Mouse (Mus musculus) kidney, embryonic 16.5 days (tissue): ENCODE data around the gene Ankrd60. TPM values are rescaled to one million over a fixed set of nuclear protein-coding genes. Genes with fewer than 3 reads are reported as not detected.
A peak's percentile ranks its signal among the peaks of the same experiment; 100 is the strongest.

ENCODE experiments used
- ATAC-seq: fragments of 200-750 bp; cut with Nextera tagmentation; 2 replicates; pipeline ENCODE4 v1.8.0; 2017; ENCODE audit warnings: moderate TSS enrichment; ENCODE audit not compliant: low FRiP score, low TSS enrichment
- H3K27ac ChIP-seq: fragments of 300-500 bp; sonication (generic); 2 replicates; pipeline ENCODE4 v1.5.1; 2014; ENCODE audit warnings: low read length
- H3K27me3 ChIP-seq: fragments of 300-500 bp; sonication (generic); 2 replicates; pipeline ENCODE4 v1.6.1; 2014; ENCODE audit warnings: low read length, control low read depth, mixed read lengths; ENCODE audit not compliant: insufficient read depth
- H3K36me3 ChIP-seq: fragments of 300-500 bp; sonication (generic); 2 replicates; pipeline ENCODE4 v1.6.1; 2014; ENCODE audit warnings: low read length, control low read depth, mixed read lengths; ENCODE audit not compliant: insufficient read depth
- H3K4me1 ChIP-seq: fragments of 300-500 bp; sonication (generic); 2 replicates; pipeline ENCODE4 v1.6.1; 2014; ENCODE audit warnings: low read length, control low read depth, mixed read lengths; ENCODE audit not compliant: insufficient read depth
- H3K4me2 ChIP-seq: fragments of 300-500 bp; sonication (generic); replicated peaks from 2 replicates; pipeline ENCODE4 v1.6.1; 2014; ENCODE audit warnings: low read depth, low read length
- H3K4me3 ChIP-seq: fragments of 300-500 bp; sonication (generic); 2 replicates; pipeline ENCODE4 v1.5.1; 2014; ENCODE audit warnings: mild to moderate bottlenecking, low read length
- H3K9ac ChIP-seq: fragments of 300-500 bp; sonication (generic); replicated peaks from 2 replicates; pipeline ENCODE4 v1.6.1; 2014; ENCODE audit warnings: low read length
- H3K9me3 ChIP-seq: fragments of 300-500 bp; sonication (generic); 2 replicates; pipeline ENCODE4 v1.6.1; 2016; ENCODE audit warnings: low read length, control low read depth
- WGBS: fragments of 180-500 bp; shearing (Covaris S2); extraction: QIAGEN DNeasy Blood & Tissue Kit; methylation state at CpG from one replicate; pipeline ENCODE4 v1.1.7; 2014; 5-methylcytosine and 5-hydroxymethylcytosine counted together
- polyA plus RNA-seq: library from polyadenylated mRNA; unstranded; fragments of >200 nt; fragmentation: Nextera tagmentation; extraction: Ambion mirVana; gene quantifications from 2 replicates; pipeline ENCODE4 v1.2.1, GENCODE M21; 2015

The Ankrd60 gene
- polyA plus RNA-seq, 1 experiment from 2014 or later, result not detected

DNA sequence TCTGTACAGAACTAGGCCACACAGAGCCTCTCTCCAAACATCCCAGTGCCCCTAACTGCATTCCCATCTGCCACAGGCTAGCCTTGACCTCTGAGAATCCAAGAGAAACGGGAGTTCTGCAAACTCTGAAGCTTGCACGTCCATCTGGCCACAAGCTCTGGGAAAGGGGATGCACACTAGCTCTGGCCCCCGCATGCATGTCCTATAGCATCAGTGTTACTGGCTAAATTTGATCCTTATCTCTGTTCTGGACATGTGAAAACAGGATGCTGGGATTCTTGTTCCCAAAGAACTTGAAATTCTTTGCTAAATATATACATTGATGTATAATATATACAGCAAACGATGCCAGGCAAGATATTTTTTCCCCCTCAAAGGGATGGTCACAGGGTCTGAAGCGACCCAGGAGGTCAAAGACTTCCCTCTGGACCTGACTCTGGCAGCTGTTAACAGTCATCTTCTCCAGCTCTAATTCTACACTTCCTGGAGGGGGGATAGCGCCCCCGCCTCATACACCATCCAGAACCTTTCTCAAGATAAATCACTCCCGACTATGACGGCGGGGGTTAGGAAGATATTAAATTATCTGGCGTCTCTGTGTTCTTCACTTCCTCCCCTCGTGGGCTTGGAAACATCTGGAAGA lies 19.3 kb downstream of the Ankrd60 start:
- H3K27me3 ChIP-seq, result no peaks in the 10 kb centered on the region
- ATAC-seq, result peak; percentile 87
- H3K36me3 ChIP-seq, result no peaks in the 10 kb centered on the region
- no peak overlapping the region for H3K9ac ChIP-seq
- peak overlapping the region; percentile 62 for H3K27ac ChIP-seq
- no peak overlapping the region for H3K4me3 ChIP-seq
- WGBS, result 27% methylated on average over 12 of the region's 12 CpGs
- no peaks in the 10 kb centered on the region; the same call in 1 of the 2 replicates for H3K4me1 ChIP-seq
- H3K4me2 ChIP-seq, result no peak overlapping the region
- no peaks in the 10 kb centered on the region for H3K9me3 ChIP-seq

DNA sequence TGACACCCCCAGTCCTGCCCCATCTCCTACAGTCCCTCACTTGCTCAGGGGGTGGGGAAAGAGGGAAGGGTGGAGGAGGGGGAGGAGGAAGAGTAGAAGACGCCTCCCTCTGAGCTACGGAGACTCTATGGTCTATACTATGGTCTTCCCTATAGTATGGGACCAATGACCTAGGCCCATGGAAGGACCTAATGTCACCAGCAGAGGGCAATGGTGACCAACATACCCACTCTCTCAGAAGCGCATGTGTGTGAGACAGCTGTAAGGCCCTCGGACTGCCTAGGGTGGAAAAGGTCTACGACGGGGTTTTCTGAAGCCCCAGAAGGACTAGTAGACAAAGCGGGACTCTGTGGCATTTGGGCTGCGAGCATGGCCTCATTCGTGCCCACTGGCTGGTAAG lies 24.3 kb downstream of the Ankrd60 start:
- ATAC-seq, result no peak
- H3K9ac ChIP-seq, result no peak overlapping the region
- 40% methylated on average over 9 of the region's 9 CpGs for WGBS
- H3K4me2 ChIP-seq, result no peak overlapping the region
- no peaks in the 10 kb centered on the region for H3K4me1 ChIP-seq
- 0 out of 2 replicates have a peak, but pooled peaks cover 3% of the 10 kb centered on the region for H3K27me3 ChIP-seq
- no peaks in the 10 kb centered on the region for H3K36me3 ChIP-seq
- H3K4me3 ChIP-seq, result no peak overlapping the region
- H3K27ac ChIP-seq, result no peak overlapping the region
- no peaks in the 10 kb centered on the region for H3K9me3 ChIP-seq

DNA sequence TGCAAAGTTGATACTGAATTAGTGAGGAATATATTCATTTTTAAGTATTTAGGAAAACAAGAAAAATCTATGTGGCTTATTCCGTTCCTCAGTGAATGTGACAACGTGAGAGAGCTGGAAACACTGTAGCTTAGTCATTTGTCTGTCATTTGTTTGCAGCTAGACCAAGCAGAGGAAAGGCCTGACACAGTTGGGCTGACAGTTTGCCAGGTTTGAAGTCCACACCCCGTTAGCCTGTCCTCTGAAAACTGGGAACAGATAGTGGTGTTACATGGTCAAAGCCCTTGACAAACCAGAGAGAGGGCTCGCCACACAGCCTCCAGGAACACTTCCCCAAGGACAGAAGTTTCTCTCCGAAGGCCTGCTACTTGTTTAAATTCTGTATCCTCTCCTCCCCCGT lies 27.5 kb downstream of the Ankrd60 start:
- 0 out of 2 replicates have a peak, but pooled peaks cover 3% of the 10 kb centered on the region for H3K27me3 ChIP-seq
- no peak overlapping the region for H3K4me2 ChIP-seq
- H3K9ac ChIP-seq, result no peak overlapping the region
- no peaks in the 10 kb centered on the region for H3K36me3 ChIP-seq
- H3K4me3 ChIP-seq, result no peak overlapping the region
- no peak for ATAC-seq
- H3K9me3 ChIP-seq, result no peaks in the 10 kb centered on the region
- H3K4me1 ChIP-seq, result 0 out of 2 replicates have a peak, but pooled peaks cover 3% of the 10 kb centered on the region
- no peak overlapping the region for H3K27ac ChIP-seq
- 71% methylated on average over 6 of the region's 6 CpGs for WGBS

DNA sequence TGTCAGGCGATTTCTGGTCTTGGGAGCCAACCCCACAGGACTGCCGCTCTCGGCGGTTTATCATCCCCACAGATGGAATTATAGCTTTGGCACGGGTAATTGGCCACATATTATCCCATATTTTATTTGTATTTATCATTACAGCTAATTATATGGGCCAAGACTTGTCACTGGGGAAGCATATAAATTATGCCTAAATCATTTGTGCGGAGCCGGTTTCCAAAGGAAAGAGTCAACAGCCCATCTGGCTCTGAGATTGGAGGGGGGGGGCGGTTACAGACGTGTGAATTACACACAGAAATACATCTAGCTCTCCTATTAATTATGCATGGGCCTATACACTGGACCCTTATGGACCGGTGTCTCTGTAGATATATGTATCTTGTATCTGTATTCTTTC lies 28.9 kb downstream of the Ankrd60 start:
- Histone ChIP-seq H3K27me3 (0 out of 2 replicates have a peak, but pooled peaks cover 3% of the 10 kb centered on the region), H3K9ac (no peak overlapping the region), H3K36me3 (no peaks in the 10 kb centered on the region), H3K4me3 (no peak overlapping the region), H3K27ac (no peak overlapping the region), H3K4me2 (no peak overlapping the region), H3K4me1 (0 out of 2 replicates have a peak, but pooled peaks cover 3% of the 10 kb centered on the region), H3K9me3 (no peaks in the 10 kb centered on the region)
- 61% methylated on average over 10 of the region's 10 CpGs for WGBS
- ATAC-seq, result no peak

DNA sequence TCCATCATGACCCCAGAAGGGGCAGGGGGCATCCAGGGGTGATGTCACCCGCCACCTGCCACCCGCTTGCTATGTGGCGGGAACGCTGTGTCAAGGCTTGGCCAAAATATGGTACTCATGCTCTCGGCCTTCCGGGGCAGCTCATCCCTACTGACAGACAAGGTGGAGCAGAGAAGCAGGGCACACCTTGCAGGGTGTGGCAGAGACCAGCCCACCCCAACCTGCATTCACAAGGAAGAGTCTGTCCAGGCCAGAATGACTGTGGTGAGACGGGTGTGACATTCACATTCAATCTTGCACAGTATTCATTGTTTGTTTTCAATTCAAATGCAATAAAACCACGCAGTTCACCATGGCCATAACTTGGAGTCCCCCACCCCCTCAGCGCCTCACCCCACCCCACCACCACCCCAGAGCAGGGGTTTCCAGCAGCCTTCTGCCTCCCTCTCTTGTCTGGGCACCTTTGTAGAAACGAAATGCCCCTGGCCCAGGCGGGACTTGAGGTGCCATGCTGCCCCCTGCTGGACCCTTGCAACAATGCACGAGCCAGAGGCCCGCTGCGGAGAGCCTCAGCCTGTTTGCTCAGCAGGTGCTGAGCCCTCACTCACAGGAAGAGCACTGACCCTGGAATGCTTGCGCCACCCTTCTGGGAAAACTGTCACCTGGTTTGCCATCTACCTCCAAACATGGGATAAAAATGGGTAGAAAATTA lies 32.0 kb downstream of the Ankrd60 start:
- ATAC-seq, result peak; percentile 49; the same call in 1 of the 2 replicates
- Histone ChIP-seq H3K36me3 (no peaks in the 10 kb centered on the region), H3K27ac (no peak overlapping the region), H3K27me3 (no peaks in the 10 kb centered on the region), H3K9ac (no peak overlapping the region), H3K4me1 (0 out of 2 replicates have a peak, but pooled peaks cover 3% of the 10 kb centered on the region), H3K4me3 (no peak overlapping the region), H3K4me2 (no peak overlapping the region), H3K9me3 (no peaks in the 10 kb centered on the region)
- 41% methylated on average over 15 of the region's 15 CpGs for WGBS

DNA sequence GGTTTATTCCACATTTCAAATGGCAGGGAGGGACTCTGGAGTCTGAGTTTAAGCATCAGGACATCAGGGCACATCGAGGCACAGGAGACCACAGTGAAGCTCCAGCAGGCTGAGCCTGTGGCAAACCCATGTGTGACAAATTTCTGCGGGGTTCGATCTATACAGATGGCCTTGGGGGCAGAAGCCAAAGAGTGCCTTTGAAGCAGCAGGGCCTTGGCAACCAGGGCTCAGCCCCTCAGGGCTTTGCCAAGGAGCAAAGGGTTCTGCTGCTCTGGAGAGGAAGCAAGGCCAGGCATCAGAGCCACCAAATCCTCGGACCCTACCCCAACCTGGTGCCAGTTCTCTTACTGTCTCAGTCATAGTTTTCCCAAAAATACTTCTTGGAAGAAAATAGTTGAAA lies 35.4 kb downstream of the Ankrd60 start:
- Histone ChIP-seq H3K27ac (no peak overlapping the region), H3K9me3 (no peaks in the 10 kb centered on the region), H3K36me3 (no peaks in the 10 kb centered on the region), H3K4me3 (no peak overlapping the region), H3K4me1 (0 out of 2 replicates have a peak, but pooled peaks cover 3% of the 10 kb centered on the region), H3K27me3 (no peaks in the 10 kb centered on the region), H3K9ac (no peak overlapping the region), H3K4me2 (no peak overlapping the region)
- ATAC-seq, result no peak
- WGBS, result 88% methylated on average over 4 of the region's 4 CpGs

DNA sequence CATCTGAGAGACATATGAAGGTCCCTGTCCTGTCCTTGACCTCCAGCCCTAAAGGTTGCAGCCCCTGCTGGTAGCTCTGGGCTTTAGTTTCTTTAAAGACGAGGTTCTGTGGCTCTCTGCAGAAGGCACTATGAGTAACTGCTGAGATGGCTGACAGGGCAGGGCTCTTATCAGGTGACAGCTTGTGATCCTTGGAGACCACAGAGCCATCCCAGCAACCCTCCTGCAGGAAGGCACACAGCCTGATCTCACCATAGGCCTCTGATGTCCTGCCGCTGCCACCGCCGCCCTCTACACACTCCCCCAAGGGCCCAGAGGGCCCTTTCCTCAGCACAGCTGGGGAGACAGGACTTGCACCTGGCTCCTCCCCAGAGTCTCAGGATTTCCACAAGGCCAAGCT lies 36.4 kb downstream of the Ankrd60 start:
- H3K9me3 ChIP-seq, result no peaks in the 10 kb centered on the region
- no peak overlapping the region for H3K27ac ChIP-seq

DNA sequence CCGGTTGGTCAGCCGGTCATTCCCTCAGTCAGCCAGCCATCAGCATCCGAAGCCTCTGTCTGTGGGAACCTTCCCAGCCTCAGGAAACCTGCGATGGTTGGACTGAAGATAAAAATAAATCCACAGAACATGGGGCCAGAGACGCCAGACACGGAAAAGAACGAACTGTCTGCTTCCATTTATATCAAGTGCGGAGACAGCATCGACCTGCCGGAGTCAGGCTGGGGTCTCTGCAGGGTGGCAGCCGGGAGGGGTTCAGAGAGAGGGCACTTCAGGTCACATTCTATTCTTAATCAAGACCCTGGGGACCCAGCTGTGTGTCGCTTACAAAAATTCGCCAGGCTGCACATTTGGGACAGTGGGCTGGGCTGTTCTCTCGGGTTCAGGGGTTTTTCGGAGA lies 38.4 kb downstream of the Ankrd60 start:
- no peak overlapping the region for H3K9ac ChIP-seq
- no peaks in the 10 kb centered on the region for H3K27me3 ChIP-seq
- no peak overlapping the region for H3K4me2 ChIP-seq
- no peaks in the 10 kb centered on the region for H3K36me3 ChIP-seq
- no peak overlapping the region for H3K4me3 ChIP-seq
- H3K27ac ChIP-seq, result no peak overlapping the region
- WGBS, result 66% methylated on average over 15 of the region's 15 CpGs
- no peak for ATAC-seq
- H3K4me1 ChIP-seq, result 0 out of 2 replicates have a peak, but pooled peaks cover 6% of the 10 kb centered on the region
- no peaks in the 10 kb centered on the region for H3K9me3 ChIP-seq

More for the DNA sequence above, 36.4 kb downstream of the Ankrd60 start:
- Histone ChIP-seq H3K36me3 (no peaks in the 10 kb centered on the region), H3K4me1 (0 out of 2 replicates have a peak, but pooled peaks cover 3% of the 10 kb centered on the region), H3K27me3 (no peaks in the 10 kb centered on the region), H3K4me2 (no peak overlapping the region), H3K4me3 (no peak overlapping the region), H3K9ac (no peak overlapping the region)
- WGBS, result 74% methylated on average over 4 of the region's 4 CpGs
- no peak for ATAC-seq

DNA sequence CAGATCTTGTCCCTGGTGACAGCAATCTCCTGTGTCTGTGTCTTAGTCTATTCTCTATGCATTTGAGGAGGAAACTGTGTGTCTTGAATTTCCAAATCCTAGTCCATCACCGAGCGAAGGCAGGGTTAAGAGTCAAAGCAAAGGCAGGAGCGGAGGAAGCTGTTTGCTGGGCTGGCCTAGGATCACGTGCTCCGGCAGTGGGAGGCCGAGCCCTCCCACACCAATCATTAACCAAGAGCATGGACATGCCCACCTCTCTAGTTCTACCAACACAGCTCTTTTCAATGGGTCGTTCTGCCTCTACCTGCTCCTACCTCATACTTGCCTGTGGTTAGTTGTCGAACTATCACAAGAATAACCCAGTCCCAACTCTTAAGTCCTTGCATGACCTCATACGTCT lies 42.3 kb downstream of the Ankrd60 start:
- Histone ChIP-seq H3K9ac (no peak overlapping the region), H3K4me1 (0 out of 2 replicates have a peak, but pooled peaks cover 13% of the 10 kb centered on the region), H3K36me3 (no peaks in the 10 kb centered on the region), H3K9me3 (no peaks in the 10 kb centered on the region), H3K4me2 (peak overlapping the region; percentile 35), H3K4me3 (no peak overlapping the region), H3K27ac (no peak overlapping the region), H3K27me3 (no peaks in the 10 kb centered on the region)
- ATAC-seq, result peak; percentile 82; the same call in 1 of the 2 replicates
- 60% methylated on average over 9 of the region's 9 CpGs for WGBS

DNA sequence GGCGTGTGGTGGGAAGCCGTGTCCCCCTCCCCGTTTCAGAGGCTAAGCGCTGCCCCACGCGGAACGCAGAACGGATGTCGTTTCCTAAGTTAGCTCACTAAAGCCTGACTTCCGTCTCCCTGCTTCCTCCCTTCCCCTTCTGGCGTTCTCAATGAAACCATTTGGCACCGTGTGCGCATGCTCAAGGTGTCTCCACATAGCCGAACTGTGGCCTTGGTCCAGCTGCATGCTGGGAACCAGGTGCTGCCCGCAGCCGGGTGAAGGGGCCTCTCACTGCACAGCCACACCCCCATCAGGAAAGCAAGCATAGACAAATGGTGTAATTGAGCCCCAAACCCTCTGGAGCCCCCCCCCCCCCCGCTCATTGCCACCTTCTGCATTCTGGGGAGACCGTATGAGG lies 42.8 kb downstream of the Ankrd60 start:
- Histone ChIP-seq H3K4me1 (0 out of 2 replicates have a peak, but pooled peaks cover 13% of the 10 kb centered on the region), H3K9ac (no peak overlapping the region), H3K27me3 (no peaks in the 10 kb centered on the region), H3K4me3 (no peak overlapping the region), H3K4me2 (peak overlapping the region; percentile 35), H3K36me3 (no peaks in the 10 kb centered on the region), H3K9me3 (no peaks in the 10 kb centered on the region), H3K27ac (no peak overlapping the region)
- 69% methylated on average over 18 of the region's 18 CpGs for WGBS
- ATAC-seq, result peak; percentile 54; the same call in 1 of the 2 replicates
